Mouse (Mus musculus) cerebellum, adult 18-20 months (tissue): ENCODE results near the gene P2ry10b.

Experiments
- DNase-seq, 2 experiments: peaks; one replicate each; pipeline ENCODE4 v3.0.0; 2021

Gene P2ry10b

GRCm38 (mm10) chrX:107148681-107149080, at the start of gene P2ry10b:
TSS of gene P2ry10b (plus strand) at chrX:107148927.
- no peak for DNase-seq

- DNase-seq, result no peak
Observed at GRCm38 (mm10) chrX:107116333-107116732, 32.4 kb upstream of the P2ry10b start.

DNA sequence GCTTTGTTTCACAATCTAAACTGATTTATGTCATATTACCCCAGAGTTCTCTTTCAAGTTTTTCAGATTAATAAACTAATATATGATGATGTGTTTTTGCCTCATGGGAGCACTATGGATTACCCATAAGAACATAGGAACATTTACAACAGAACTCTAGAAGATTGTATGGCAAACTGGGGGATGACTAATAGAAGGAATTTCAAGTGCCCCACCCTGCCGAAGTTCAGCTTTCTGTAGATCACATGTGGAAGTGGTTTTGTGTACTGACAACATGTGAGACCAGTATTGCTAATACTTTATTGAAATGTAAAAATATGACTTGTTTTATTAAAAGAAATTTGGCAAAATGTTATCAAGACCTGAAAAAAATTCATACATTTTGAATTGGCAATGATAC, 31.7 kb upstream of the P2ry10b start:
- no peak for DNase-seq

GRCm38 (mm10) chrX:107143184-107143583, 5.5 kb upstream of the P2ry10b start:
- DNase-seq, result no peak

GRCm38 (mm10) chrX:107143930-107144329, 4.8 kb upstream of the P2ry10b start:
- DNase-seq, result no peak

- DNase-seq, result no peak
Observed at GRCm38 (mm10) chrX:107149391-107149993, 765 bp downstream of the P2ry10b start.

DNA sequence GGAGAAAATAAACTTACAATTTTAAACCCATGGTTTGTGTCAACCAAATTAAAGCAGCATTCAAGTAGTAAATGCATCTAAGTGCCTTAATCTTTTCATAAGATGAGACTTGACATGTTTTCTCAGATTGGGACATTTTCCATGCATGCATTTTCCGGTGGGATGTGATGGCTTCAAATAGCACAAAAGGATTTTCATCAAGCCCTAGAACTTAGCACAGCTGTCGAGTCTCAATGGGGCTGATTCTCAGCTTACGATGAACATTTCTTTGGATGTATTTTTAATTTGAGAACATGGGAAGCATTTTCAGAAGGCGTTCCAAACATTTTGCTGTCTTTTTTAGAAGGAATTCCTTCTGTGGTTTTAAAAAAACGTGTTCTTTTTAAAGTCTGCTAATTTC, 1.3 kb downstream of the P2ry10b start:
- DNase-seq, result no peak

DNA sequence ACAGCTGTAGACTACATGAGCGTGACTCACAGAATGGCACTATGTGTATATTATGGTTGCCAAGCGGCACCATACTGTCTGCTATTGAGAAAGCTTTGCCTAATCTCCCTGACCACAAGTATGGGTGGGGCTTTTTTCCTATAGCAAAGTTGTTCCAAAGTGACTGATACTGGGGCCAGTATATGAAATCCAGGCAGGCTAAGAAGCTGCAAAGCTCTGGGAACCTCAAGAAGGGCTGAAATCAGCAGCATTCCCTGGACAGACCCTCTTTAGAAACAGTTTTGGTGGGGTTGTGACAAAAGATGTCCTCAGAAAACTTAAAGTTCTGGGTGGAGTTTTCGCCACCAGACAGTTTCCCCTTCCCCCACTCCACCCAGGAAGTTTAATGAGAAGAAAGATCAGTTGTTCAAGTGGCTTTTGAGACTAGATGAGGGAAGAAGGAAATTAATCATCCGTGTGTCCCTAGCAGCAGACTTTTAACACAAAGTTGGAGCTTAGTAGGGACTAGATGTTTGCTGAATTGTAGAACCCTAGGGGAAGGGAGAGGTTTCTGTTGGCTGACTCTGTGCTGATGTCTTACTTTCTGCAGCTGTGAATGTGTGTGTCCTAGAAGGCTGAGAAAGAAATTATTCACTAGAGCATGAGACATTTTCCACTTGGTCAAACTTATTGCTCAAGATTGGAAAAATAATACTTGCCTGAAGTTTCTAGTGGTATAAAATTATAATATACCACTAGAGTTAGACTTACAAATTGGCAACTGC, 2.2 kb downstream of the P2ry10b start:
- no peak for DNase-seq

- DNase-seq, result no peak
Observed at GRCm38 (mm10) chrX:107156021-107156420, 7.3 kb downstream of the P2ry10b start.

DNA sequence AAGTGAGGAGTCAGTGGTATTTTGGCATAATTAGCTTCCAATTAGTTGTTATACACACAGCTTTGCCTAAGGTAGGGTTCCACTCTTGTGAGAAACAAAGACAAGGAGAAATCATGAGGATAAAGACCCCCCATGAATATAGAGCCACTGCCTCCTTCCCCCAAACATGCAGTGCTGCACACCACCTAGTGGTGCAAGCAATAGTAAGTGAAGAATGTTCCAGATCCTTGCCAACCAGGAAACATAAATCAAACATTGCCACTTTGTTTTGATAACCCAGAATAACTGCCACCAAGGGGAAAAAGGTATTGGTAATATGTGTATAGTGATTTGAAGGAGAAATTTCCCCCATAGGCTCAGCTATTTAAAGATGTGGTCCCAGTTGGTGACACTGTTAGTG, 11.8 kb downstream of the P2ry10b start:
- DNase-seq, result no peak

DNA sequence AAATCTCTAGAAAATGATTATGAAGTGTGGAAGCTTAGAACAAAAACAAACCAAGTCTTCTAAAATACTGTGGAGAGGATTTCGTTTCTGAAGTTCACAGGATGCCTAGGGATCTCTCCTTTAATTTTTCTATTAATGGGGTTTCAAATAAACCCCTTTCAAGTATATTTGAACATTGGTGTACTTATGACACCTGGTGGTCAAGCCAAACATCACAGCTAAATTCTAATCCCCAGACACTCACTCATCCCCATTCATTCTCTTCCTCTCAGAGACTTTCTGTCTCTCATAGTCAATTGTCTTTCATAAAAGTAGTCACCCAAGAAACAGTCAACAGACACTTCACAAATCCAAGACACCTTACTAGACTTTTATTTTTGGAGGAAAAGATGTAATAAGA, 19.6 kb downstream of the P2ry10b start:
- DNase-seq, result no peak

DNA sequence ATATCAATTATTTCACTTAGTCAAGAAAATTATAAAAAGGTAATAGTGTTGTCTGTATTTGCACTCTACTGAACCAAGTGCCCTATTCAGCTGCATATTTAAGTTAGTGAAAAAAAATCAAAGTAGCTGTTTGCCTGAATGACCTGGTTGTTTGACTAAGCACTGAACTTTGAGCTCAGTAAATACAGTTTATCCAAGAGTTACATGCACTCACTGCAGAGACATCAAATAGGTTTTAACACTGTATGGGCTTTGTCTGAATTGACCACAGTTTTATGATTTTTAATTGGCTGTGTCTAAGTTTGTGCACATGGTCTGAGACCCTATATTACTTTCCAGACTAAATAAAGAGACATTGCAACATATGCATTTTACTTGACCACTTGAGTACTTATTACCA, 20.4 kb downstream of the P2ry10b start:
- DNase-seq, result no peak

DNA sequence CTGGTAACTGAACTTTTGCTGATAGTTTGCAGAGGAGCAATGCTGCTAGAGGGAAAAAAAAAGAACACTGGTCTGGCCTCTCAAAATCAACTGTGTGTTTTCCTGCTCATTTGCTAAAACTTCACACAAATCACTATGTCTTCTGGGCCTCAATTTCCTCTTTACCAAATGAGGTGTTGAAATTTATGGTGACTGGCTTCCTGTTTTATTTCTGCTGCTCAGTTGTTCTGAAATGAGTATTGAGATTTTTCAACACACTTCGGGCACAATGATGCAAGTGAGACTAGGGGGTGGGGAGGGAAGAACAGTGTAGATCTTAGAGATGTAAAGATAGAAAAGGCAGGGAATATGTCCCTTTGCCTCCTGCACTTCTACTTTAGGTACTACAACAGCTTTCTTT, 30.0 kb downstream of the P2ry10b start:
- DNase-seq, result no peak

- no peak for DNase-seq
Observed at GRCm38 (mm10) chrX:107217577-107218090, 68.9 kb downstream of the P2ry10b start.
